Mouse (Mus musculus): ENCODE measurements around the gene Emc9.
A peak's percentile ranks its signal among the peaks of the same experiment; 100 is the strongest.

Gene Emc9

GRCm38 (mm10) chr14:55584702-55585565, at the start of gene Emc9:
Gene Emc9, minus strand, starts transcription at chr14:55585302.
- DNase-seq (ENCODE audit: low spot score in 2 of 2): peak in 1 of 2 experiments; percentile 47

DNA sequence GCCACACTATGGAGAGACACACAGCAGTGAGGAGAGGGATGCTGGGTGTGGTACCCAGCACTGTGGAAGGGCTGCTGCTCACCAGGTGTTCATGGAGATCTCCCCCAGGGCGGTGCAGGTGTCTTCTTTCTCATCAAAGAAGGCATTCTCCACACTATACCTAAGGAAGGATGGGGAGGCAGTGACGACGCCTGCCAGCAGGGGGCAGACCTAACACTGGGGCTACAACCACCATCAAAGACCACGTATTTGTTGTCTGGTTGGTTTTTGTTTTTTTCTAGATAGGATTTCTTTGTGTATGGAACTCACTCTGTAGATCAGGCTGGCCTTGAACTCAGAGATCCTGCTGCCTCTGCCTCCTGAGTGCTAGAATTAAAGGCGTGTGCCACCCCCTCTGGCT, 44.2 kb upstream of the Emc9 start:
- no peak for DNase-seq (ENCODE audit: low spot score in 2 of 2)

DNA sequence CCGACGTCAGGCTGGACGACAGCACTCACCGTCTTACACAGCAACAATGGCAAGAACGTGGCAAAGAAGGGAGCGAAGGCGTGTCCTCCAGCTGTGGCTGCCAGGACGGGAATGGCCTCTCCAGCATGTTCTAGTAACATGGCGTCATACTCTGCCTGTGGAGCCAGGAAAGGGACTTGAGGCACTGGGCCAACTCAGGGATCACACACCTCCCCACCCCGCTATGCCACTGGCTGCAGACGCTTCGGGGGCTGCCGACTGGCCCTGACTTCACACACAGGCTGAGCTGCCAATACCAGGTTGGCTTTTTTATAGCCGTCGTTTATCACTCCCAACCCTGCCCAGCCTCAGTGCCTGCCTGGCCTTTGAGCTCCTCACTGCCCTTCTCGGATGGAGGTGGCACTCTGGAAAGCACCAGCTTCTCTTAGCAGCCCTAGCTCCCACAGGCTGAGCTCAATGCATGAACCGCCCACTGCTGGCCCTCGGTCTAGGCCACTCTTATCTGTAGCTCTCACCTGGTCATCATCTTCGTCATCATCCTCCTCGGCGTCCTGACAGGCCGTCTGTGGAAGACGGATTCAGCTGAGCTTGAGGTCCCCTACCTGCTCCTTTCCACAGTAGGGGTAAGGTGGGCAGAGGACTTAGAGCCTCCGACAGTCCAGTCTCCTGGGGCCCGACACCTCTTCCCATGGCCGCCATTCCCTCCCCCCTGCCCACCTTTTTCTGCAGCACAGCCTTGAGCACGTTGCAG, 43.1 kb upstream of the Emc9 start:
- no peak for DNase-seq (ENCODE audit: low spot score in 2 of 2)

GRCm38 (mm10) chr14:55618486-55619195, 33.5 kb upstream of the Emc9 start:
- no peak for DNase-seq (ENCODE audit: low spot score in 2 of 2)

DNA sequence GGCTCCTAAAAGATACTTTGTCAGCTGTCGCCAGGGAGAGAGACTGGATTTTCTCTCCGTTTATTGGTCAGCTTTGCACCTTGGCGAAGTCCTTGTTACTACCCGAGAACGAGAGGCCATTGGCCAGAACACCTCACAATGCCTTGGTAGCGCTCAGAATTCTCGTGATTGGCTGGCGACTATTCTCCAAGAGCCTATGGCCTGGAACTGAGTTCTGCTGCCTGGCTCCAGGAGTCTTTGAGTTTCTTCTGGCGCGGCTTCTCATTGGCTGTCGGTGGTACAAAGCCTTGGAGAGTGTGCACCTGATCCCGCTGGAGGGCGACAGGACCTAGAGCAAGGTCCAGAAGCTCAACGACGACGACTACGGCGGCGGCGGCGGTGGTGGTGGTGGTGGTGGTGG, 32.7 kb upstream of the Emc9 start, which contains the start of gene Rec8:
Rec8 (plus strand) TSS at position 216 of the 400 bp plus-strand sequence.
- no peak for DNase-seq (ENCODE audit: low spot score in 2 of 2)

GRCm38 (mm10) chr14:55616844-55617243, 31.7 kb upstream of the Emc9 start:
- no peak for DNase-seq (ENCODE audit: low spot score in 2 of 2)

GRCm38 (mm10) chr14:55615876-55616275, 30.8 kb upstream of the Emc9 start:
- DNase-seq (ENCODE audit: low spot score in 2 of 2): no peak

- DNase-seq (ENCODE audit: low spot score in 2 of 2): no peak
These were observed 29.6 kb upstream of the Emc9 start for GRCm38 (mm10) chr14:55614565-55615178.

DNA sequence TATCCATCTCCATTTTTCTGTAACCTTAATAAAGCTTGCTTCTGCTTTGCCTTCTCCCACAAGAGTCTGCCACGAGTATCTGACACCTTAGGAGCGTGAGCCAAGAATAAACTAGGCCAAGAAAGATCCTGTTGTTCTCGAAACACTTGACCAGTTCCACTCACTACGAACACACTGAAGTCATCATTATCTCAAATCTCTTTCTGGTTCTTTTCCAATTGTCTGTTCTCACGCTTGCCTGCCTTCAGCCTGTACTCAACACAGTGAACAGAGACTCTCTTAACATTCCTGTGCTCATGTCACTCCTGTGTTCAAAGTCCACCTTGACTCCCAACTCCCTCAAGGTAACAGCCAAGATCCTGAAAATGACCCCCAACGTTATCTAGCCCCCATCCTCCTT, 28.2 kb upstream of the Emc9 start:
- no peak for DNase-seq (ENCODE audit: low spot score in 2 of 2)

DNA sequence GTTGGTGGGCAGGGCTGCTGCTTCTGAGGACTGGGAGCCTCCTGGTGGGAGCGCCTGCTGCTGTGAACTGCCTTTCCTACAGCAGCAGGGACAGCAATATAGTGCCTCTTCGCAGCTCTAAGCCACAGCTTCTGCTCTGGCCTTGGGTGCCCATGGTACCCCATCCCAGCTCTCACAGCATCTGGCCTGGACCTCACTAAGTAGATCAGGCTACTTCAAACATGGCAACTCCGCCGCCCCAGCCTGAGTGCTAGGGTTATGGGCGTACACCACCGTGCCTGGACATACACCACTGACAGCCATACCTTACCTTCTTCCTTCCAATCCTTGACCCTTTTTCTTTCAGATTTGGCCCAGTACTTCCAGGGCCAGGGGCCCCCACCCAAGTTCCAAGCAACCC, 23.2 kb upstream of the Emc9 start:
- DNase-seq (ENCODE audit: low spot score in 2 of 2): no peak

- no peak for DNase-seq (ENCODE audit: low spot score in 2 of 2)
These were observed 20.8 kb upstream of the Emc9 start for GRCm38 (mm10) chr14:55605743-55606459.

- DNase-seq (ENCODE audit: low spot score in 2 of 2): no peak
These were observed 19.7 kb upstream of the Emc9 start for GRCm38 (mm10) chr14:55604823-55605222.

DNA sequence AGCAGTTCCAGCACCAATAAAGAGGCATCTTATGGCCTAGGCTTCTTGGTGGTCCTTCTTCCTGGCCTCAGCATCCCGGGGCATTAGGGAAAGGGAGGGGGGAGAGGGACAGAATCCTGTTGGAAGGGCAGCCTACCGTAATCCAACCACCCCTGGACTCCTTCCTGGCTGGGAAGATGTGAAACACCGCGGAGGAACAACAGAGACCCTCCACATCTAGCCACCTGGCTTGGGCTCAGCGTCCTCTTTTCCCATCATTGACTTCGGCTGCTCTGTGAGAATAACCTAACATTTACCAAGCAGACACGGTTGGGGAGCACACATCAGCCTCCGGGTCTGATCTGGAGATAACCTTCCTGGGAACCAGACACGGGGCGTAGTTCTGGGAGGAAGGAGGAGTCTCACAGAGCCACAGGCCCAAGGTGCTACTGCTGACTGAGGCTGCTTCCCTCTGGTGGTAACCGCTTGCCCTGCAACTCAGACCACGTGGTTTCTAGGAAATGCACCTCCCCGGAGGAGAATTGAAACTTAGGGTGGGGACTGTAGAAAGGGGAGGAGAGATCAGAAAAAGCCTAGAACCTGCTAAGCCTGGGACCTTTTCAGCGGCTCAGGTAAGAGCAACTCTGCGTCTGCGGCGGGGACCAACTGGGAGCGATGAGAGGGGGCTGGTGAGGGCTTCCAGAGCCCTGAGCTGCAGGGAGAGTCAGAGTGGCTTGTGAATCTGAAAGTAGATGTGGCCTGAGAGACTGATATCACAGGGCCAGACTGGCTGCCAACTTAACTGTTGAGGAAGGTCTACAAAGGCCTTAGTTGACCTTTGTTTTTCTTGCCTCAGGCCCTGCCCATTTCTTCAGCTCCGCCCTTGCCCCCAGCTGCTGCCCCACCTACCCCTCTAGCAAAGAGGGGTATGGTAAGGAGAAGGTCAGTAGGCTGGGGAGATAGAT, 18.8 kb upstream of the Emc9 start:
- peak; percentile 77 to 83 for DNase-seq (ENCODE audit: low spot score in 2 of 2)

DNA sequence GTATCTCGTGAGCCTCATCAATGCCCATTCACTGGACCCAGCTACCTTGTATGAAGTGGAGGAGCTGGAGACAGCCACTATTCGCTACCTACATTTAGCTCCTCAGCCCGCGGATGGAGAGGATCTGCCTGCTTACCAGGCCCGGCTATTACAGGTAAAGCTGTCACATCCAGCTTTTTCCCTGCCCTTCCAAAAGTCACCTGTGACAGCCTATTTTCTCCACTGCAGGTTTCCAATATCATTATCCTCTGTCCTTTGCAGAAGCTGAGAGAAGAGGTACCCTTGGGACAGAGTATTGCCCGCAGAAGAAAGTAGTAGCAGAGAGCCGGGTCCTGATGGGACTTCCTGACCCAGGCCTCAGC, 18.1 kb upstream of the Emc9 start, which contains the start of gene Irf9:
Irf9 (plus strand) TSS at position 301 of the 362 bp plus-strand sequence.
- no peak for DNase-seq (ENCODE audit: low spot score in 2 of 2)

DNA sequence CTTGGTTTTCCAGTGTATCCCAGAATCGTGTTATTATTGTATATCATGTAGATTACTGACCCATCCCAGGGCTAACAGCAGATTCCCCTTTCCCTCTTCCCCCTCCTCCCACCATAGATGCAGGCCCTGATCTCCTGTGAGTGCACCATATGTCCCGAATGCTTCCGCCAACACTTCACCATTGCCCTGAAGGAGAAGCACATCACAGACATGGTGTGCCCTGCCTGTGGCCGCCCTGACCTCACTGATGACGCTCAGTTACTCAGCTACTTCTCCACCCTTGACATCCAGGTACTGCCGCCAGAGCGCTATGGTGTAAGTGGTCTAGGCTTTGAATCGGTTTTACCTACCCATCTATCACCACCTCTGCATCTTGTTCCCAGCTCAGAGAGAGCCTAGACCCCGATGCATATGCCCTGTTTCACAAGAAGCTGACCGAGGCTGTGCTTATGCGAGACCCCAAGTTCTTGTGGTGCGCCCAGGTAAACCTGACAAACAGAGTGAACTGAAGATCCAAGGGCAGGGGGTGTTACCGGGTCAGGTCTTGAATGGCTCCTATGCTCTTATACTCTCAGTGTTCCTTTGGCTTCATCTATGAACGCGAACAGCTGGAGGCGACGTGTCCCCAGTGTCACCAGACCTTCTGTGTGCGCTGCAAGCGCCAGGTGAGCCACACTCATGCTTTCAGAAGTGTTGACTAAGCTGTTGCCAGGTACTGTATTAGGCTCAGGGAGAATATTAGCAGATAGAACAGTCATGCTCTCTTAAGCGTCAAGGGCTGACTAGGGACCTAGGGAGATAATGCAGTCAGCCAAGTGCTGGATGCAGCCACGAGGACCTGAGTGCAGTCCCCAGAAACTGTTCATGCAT, 13.7 kb upstream of the Emc9 start:
- no peak for DNase-seq (ENCODE audit: low spot score in 2 of 2)

GRCm38 (mm10) chr14:55596036-55596690, 11.1 kb upstream of the Emc9 start:
- no peak for DNase-seq (ENCODE audit: low spot score in 2 of 2)

DNA sequence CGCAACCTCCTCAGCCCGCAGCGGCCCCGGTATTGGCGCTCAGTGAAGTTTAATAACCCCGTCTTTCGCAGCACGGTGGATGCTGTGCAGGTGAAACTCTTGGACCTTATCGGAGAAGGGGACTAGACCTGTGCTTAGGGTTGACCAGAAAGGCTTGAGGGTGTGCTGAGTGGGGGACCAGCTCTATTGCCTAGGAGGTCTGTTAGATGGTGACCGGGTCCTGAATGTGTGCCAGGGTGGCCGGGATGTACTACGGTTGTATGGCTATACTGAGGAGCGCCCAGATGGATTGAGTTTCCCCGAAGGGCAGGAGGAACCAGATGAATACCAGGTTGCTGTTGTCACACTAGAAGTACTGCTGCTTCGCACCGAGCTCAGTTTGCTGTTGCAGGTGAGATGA, 7.1 kb upstream of the Emc9 start:
- DNase-seq (ENCODE audit: low spot score in 2 of 2): no peak

GRCm38 (mm10) chr14:55591331-55591891, 6.3 kb upstream of the Emc9 start, which contains the start of gene Rnf31:
Gene Rnf31, plus strand, starts transcription at chr14:55591708.
- peak; percentile 73 to 85 for DNase-seq (ENCODE audit: low spot score in 2 of 2)

Measured in cerebellum, postnatal 4 days (tissue).